Mouse (Mus musculus): ENCODE data around the gene Chst11. TPM values are rescaled to one million over a fixed set of nuclear protein-coding genes. Genes with fewer than 3 reads are reported as not detected.

Chst11 gene
- polyA plus RNA-seq, 1 experiment: 21.1 TPM

DNA sequence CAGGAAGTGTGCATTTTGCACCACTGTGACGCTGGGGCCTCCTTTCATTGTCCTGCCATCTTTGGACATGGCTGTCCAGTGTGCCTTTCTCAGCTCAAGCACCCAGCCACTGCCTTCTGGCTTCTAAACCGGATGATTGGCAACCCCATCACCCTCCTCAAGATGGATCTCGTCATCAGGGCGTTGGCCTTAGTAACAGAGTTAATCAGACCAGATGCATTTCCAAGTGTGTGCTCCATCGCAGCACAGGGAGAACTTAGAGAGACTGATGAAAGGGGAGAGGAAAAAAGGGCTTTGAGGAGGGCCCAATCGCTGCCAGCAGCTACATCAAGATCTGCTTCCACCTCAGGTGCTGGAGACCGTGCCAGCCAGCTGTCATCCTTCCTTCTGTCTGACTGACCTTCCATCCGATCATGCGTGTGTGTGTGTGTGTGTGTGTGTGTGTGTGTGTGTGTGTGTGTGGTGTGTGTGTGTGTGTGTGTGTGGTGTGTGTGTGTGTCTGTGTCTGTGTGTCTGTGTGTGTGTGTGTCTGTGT is 179.7 kb downstream of the Chst11 start:
- H3K27ac ChIP-seq (ENCODE audit: insufficient read depth, low read length): no peak overlapping the region
- H3K4me1 ChIP-seq (ENCODE audit: control insufficient read depth, insufficient read depth, low read length): peaks cover 43% of the 10 kb centered on the region
- 67% methylated on average over 9 of the region's 9 CpGs for WGBS
- H3K27me3 ChIP-seq (ENCODE audit: control insufficient read depth, insufficient read depth, low read length): no peaks in the 10 kb centered on the region
- H3K4me3 ChIP-seq (replicated peaks; ENCODE audit: insufficient read depth, low read depth, low read length): no peak overlapping the region
- TF ChIP-seq POLR2A (IDR thresholded peaks at IDR 0.05; ENCODE audit: borderline replicate concordance, insufficient read depth, low read length) (no peak), CTCF (IDR thresholded peaks at IDR 0.05; ENCODE audit: borderline replicate concordance, insufficient read depth, low read depth, low read length) (no peak)
- no peak for DNase-seq

DNA sequence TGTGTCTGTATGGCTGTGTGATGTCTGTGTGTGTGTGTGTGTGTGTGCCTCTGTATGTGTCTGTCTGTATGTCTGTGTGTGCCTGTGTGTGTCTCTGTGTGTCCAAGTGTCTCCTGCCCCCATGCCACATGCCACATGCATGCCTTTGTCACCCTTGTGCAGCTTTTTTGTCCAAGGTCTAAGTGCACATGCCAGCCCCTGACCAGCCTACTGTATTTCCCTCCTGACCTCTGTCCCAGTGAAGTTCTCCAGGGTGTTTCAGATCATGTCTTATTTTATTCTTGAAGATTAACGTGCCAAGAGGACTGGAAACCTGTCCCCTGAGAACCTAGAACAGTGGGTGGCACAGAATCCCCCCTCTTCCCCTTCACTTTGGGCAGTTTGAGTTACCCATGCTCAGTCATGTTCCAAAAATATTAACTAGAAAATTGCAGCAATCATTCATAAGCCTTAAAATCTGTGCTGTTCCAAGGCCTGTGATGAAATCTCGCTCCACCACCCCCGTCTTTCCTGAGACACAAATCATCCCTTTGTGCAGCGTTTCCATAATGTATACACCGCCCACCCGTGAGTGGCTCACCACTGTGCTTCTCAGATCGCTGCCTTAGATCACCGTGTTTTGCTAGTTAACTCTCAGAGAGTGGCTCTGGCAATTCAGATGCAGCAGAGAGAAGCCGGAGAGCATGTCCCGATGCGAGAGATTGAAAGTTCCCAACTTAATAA is 180.4 kb downstream of the Chst11 start:
- H3K27ac ChIP-seq (ENCODE audit: insufficient read depth, low read length): no peak overlapping the region
- WGBS: 93% methylated on average over 11 of the region's 11 CpGs
- H3K4me3 ChIP-seq (replicated peaks; ENCODE audit: insufficient read depth, low read depth, low read length): no peak overlapping the region
- peaks cover 45% of the 10 kb centered on the region for H3K4me1 ChIP-seq (ENCODE audit: control insufficient read depth, insufficient read depth, low read length)
- no peaks in the 10 kb centered on the region for H3K27me3 ChIP-seq (ENCODE audit: control insufficient read depth, insufficient read depth, low read length)
- TF ChIP-seq CTCF (IDR thresholded peaks at IDR 0.05; ENCODE audit: borderline replicate concordance, insufficient read depth, low read depth, low read length) (no peak), POLR2A (IDR thresholded peaks at IDR 0.05; ENCODE audit: borderline replicate concordance, insufficient read depth, low read length) (no peak)
- no peak for DNase-seq

DNA sequence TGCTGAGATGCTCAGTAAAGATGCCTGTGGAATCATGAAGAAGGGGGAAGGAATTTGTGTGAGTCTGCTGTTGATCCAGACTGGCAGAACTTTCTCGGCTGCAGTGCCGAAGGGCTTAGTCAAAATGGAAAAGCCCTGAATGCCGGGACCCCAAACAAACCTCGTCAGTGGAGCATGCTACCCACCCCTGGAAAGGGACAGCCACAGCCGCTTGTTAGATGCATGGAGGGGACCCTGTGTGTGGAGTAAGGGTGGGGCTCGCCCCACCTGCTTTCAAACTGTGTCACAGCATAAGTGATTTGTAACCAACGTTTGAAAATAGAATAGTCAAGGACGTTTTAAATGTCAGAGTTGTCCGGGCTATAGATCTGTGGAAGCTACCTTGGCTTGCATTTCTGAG is 181.0 kb downstream of the Chst11 start:
- H3K4me3 ChIP-seq (replicated peaks; ENCODE audit: insufficient read depth, low read depth, low read length): no peak overlapping the region
- H3K4me1 ChIP-seq (ENCODE audit: control insufficient read depth, insufficient read depth, low read length): peaks cover 44% of the 10 kb centered on the region
- TF ChIP-seq POLR2A (IDR thresholded peaks at IDR 0.05; ENCODE audit: borderline replicate concordance, insufficient read depth, low read length) (no peak), CTCF (IDR thresholded peaks at IDR 0.05; ENCODE audit: borderline replicate concordance, insufficient read depth, low read depth, low read length) (no peak)
- no peak for DNase-seq
- no peaks in the 10 kb centered on the region for H3K27me3 ChIP-seq (ENCODE audit: control insufficient read depth, insufficient read depth, low read length)
- H3K27ac ChIP-seq (ENCODE audit: insufficient read depth, low read length): no peak overlapping the region
- WGBS: 93% methylated on average over 9 of the region's 9 CpGs

DNA sequence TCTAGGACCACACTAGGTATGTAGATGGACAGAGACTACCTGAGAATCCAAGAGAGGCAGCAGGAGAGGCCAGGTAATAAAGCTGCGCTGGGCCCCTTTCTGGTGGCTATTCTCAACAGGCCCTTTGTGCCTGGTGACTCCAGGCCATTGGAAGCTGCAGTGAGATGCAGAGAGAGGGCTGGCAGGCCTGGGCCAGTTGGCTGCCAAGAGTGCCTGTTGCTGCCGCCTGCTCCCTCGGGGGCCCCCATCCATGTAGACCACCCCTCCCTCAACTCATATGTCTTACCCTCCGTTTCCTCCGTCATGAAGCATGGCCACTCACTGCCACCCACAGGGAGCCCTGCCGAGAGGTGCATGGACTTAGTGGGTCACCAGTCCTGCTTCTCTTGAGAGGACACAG is 182.2 kb downstream of the Chst11 start:
- TF ChIP-seq CTCF (IDR thresholded peaks at IDR 0.05; ENCODE audit: borderline replicate concordance, insufficient read depth, low read depth, low read length) (no peak), POLR2A (IDR thresholded peaks at IDR 0.05; ENCODE audit: borderline replicate concordance, insufficient read depth, low read length) (no peak)
- Histone ChIP-seq H3K27me3 (ENCODE audit: control insufficient read depth, insufficient read depth, low read length) (no peaks in the 10 kb centered on the region), H3K4me3 (replicated peaks; ENCODE audit: insufficient read depth, low read depth, low read length) (no peak overlapping the region), H3K27ac (ENCODE audit: insufficient read depth, low read length) (no peak overlapping the region), H3K4me1 (ENCODE audit: control insufficient read depth, insufficient read depth, low read length) (peaks cover 33% of the 10 kb centered on the region)
- 45% methylated on average over 6 of the region's 6 CpGs for WGBS
- DNase-seq: no peak

DNA sequence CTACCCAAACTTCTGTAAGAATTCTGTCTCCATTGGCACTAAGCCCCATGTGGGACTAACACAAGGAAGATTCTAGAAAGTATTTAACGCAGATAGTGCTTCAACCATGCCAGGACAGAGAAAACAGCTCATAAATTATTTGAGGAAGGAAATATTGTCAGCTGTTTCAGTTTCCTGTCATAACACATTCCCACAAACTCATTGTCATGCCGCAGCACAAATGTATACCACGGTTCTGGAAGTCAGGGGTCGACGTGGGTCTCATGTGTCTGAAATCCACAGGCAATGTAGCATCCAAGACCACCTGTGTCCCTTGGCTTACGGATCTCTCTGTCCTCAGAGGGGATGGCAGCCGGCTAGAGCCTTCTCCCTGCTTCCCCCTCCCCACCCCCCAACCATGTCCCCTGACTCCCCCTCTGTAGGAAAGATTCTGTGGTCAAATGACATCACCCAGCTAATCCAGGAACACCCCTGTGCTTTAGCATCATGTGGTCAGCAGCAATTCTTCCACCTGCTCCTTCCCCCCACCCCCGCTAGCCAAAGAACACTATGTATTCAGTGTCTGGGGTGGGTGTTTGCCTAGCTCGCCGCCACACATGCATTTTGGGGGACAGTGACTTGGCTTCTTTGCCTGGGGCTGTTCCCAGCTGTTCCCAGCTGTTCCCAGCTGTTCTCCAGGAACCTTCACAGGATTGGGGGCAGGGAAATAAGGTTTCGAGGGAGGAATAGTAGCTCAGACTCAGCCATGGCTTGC is 183.2 kb downstream of the Chst11 start:
- no peaks in the 10 kb centered on the region for H3K27me3 ChIP-seq (ENCODE audit: control insufficient read depth, insufficient read depth, low read length)
- no peak for TF ChIP-seq CTCF (IDR thresholded peaks at IDR 0.05; ENCODE audit: borderline replicate concordance, insufficient read depth, low read depth, low read length)
- no peak for TF ChIP-seq POLR2A (IDR thresholded peaks at IDR 0.05; ENCODE audit: borderline replicate concordance, insufficient read depth, low read length)
- H3K4me1 ChIP-seq (ENCODE audit: control insufficient read depth, insufficient read depth, low read length): peaks cover 24% of the 10 kb centered on the region
- H3K27ac ChIP-seq (ENCODE audit: insufficient read depth, low read length): no peak overlapping the region
- no peak overlapping the region for H3K4me3 ChIP-seq (replicated peaks; ENCODE audit: insufficient read depth, low read depth, low read length)
- 88% methylated on average over 11 of the region's 11 CpGs for WGBS
- DNase-seq: no peak

DNA sequence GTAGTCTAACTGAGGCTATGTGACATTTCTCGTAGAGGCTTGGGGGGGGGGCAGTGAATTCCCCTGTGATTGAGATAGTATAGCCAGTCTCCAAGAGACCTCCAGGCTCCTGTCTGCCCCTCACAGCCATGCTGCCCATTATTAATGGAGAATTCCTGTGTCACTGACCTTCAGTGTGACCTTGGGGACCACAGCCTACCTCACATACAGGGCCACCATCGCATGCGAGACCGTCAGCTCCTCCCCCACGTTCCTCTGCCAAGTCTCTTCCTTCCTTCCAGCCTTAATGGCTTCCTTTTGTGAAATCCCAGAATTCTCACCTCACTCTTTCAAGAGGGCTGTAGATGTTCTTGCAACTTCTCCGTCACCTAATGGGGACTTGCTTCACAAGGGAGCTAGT is 184.3 kb downstream of the Chst11 start:
- Histone ChIP-seq H3K4me3 (replicated peaks; ENCODE audit: insufficient read depth, low read depth, low read length) (no peak overlapping the region), H3K27me3 (ENCODE audit: control insufficient read depth, insufficient read depth, low read length) (no peaks in the 10 kb centered on the region), H3K27ac (ENCODE audit: insufficient read depth, low read length) (no peak overlapping the region), H3K4me1 (ENCODE audit: control insufficient read depth, insufficient read depth, low read length) (peaks cover 18% of the 10 kb centered on the region)
- WGBS: 94% methylated on average over 6 of the region's 6 CpGs
- TF ChIP-seq POLR2A (IDR thresholded peaks at IDR 0.05; ENCODE audit: borderline replicate concordance, insufficient read depth, low read length): no peak
- no peak for TF ChIP-seq CTCF (IDR thresholded peaks at IDR 0.05; ENCODE audit: borderline replicate concordance, insufficient read depth, low read depth, low read length)
- no peak for DNase-seq

DNA sequence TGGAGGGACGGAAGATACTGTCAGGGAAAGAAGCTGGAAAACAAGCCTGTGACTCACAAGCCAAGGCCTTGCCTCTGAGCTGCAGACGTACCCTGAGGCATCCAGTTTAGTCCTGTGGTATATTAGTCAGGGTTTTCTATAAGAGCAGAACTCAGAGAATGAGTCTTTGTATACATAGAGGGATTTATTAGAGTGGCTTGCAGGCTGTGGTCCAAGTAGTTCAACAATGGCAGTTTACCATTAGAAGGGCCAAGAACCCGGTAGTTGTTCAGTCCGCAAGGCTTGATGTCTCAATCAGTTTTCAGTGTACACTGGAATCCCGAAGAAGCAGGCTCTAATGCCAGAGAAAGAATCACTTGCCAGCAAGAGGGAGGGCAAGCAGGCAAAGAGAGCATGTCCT is 192.9 kb downstream of the Chst11 start:
- no peak overlapping the region for H3K27ac ChIP-seq (ENCODE audit: insufficient read depth, low read length)
- H3K4me3 ChIP-seq (replicated peaks; ENCODE audit: insufficient read depth, low read depth, low read length): no peak overlapping the region
- no peaks in the 10 kb centered on the region for H3K27me3 ChIP-seq (ENCODE audit: control insufficient read depth, insufficient read depth, low read length)
- H3K4me1 ChIP-seq (ENCODE audit: control insufficient read depth, insufficient read depth, low read length): peaks cover 27% of the 10 kb centered on the region
- no peak for DNase-seq
- WGBS: 56% methylated on average over 5 of the region's 5 CpGs
- no peak for TF ChIP-seq POLR2A (IDR thresholded peaks at IDR 0.05; ENCODE audit: borderline replicate concordance, insufficient read depth, low read length)
- no peak for TF ChIP-seq CTCF (IDR thresholded peaks at IDR 0.05; ENCODE audit: borderline replicate concordance, insufficient read depth, low read depth, low read length)
